10 mouse cellular contexts compared by ENCODE assay signal in the genomic region with DNA sequence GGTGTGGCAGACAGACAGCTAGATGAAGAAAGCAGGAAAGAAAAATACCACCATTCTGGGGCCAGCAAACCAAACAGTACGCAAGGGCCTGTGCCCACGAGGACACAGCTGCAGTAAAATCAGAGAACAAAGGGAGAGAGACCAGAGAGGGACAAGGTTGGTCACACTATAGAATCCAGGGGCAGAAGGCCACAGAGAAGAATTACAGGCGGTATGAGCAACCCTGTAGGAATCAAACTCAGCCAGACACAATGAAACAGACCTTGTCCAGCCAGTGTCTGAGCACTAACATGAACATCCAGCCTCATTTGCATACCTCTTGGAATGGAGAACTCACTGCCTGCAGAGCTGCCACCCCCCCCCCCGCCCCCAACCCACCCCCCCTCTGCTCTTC. TPM values are rescaled to one million over a fixed set of nuclear protein-coding genes. Genes with fewer than 3 reads are reported as not detected.
DNase-seq lines count a peak whose midpoint lies in the region; ATAC-seq and TF ChIP-seq lines count a peak whose summit lies in the region.
"Had no signal": no experiment of that assay in that cellular context is flagged by ENCODE, and none has a peak within 500 bp of the region (broad histone marks: within the 10 kb centered on the region; RNA-seq: fewer than 3 reads in every experiment).

No protein-coding gene starts in this region.

- H3K27me3 ChIP-seq in lung, postnatal 0 days (replicated peaks; ENCODE audit: insufficient read depth, low read length): 0 out of 2 replicates have a peak, but pooled peaks cover under 1% of the 10 kb centered on the region
- no peaks in the 10 kb centered on the region for H3K27me3 ChIP-seq in hindbrain, embryonic 11.5 days (ENCODE audit: control insufficient read depth, insufficient read depth, low read length)
- peaks cover 4% of the 10 kb centered on the region; the same call in 1 of the 2 replicates for H3K27me3 ChIP-seq in liver, postnatal 0 days (ENCODE audit: insufficient read depth, low read length)
- H3K27me3 ChIP-seq in stomach, embryonic 16.5 days (ENCODE audit: control insufficient read depth, insufficient read depth, low read length): peaks cover 5% of the 10 kb centered on the region

- no peak for DNase-seq in lung, postnatal 0 days (ENCODE audit: low spot score)
- no peak for DNase-seq in lung, postnatal 4 days
- DNase-seq in hindbrain, embryonic 11.5 days (ENCODE audit: low spot score): peak; percentile 49
- DNase-seq in liver, postnatal 0 days: no peak
- no peak for DNase-seq in layer of hippocampus, postnatal 25 days (ENCODE audit: extremely low spot score in 1 of 2, low spot score in 1 of 2)
- DNase-seq in urinary bladder, postnatal 25 days (ENCODE audit: low spot score): no peak
- DNase-seq in frontal cortex, postnatal 25 days (ENCODE audit: low spot score in 2 of 2): no peak

- WGBS in lung, postnatal 0 days: 41% methylated on average over 3 of the region's 4 CpGs
- 5% methylated on average over 3 of the region's 4 CpGs for WGBS in hindbrain, embryonic 11.5 days
- WGBS in liver, postnatal 0 days (ENCODE audit: insufficient replicate concordance): 38% methylated on average over 4 of the region's 4 CpGs
- 38% methylated on average over 4 of the region's 4 CpGs for WGBS in stomach, embryonic 16.5 days

- H3K9me3 ChIP-seq in lung, postnatal 0 days (ENCODE audit: low read length): no peaks in the 10 kb centered on the region
- H3K9me3 ChIP-seq in hindbrain, embryonic 11.5 days (ENCODE audit: control insufficient read depth, low read length): no peaks in the 10 kb centered on the region
- no peaks in the 10 kb centered on the region for H3K9me3 ChIP-seq in liver, postnatal 0 days (ENCODE audit: low read length)
- no peaks in the 10 kb centered on the region for H3K9me3 ChIP-seq in stomach, embryonic 16.5 days (replicated peaks; ENCODE audit: control insufficient read depth, low read length)

- no peak for TF ChIP-seq EP300 in lung, postnatal 0 days (IDR thresholded peaks at IDR 0.05)
- no peak for TF ChIP-seq EP300 in liver, postnatal 0 days (IDR thresholded peaks at IDR 0.05; ENCODE audit: low read depth)

- H3K27ac ChIP-seq in lung, postnatal 0 days (ENCODE audit: low read length): no peak overlapping the region
- H3K27ac ChIP-seq in hindbrain, embryonic 11.5 days (ENCODE audit: low read depth, low read length): peak overlapping the region; percentile 95
- H3K27ac ChIP-seq in liver, postnatal 0 days (ENCODE audit: low read depth): no peak overlapping the region
- H3K27ac ChIP-seq in stomach, embryonic 16.5 days (ENCODE audit: low read length): peak overlapping the region; percentile 49

- H3K4me1 ChIP-seq in lung, postnatal 0 days (ENCODE audit: insufficient read depth, low read depth, low read length): peaks cover 5% of the 10 kb centered on the region; the same call in 1 of the 2 replicates
- H3K4me1 ChIP-seq in hindbrain, embryonic 11.5 days (replicated peaks; ENCODE audit: control insufficient read depth, insufficient read depth, low read length): peaks cover 10% of the 10 kb centered on the region; the same call in 1 of the 2 replicates
- peaks cover 3% of the 10 kb centered on the region; the same call in 1 of the 2 replicates for H3K4me1 ChIP-seq in liver, postnatal 0 days (ENCODE audit: insufficient read depth)
- H3K4me1 ChIP-seq in stomach, embryonic 16.5 days (ENCODE audit: control insufficient read depth, insufficient read depth, low read length): peaks cover 14% of the 10 kb centered on the region

- no peak for TF ChIP-seq CTCF in lung, postnatal 0 days (IDR thresholded peaks at IDR 0.05)
- no peak for TF ChIP-seq CTCF in liver, postnatal 0 days (IDR thresholded peaks at IDR 0.05; ENCODE audit: low read depth)

- peak overlapping the region; percentile 59 for H3K4me2 ChIP-seq in lung, postnatal 0 days (replicated peaks; ENCODE audit: low read depth, low read length)
- H3K4me2 ChIP-seq in hindbrain, embryonic 11.5 days (replicated peaks; ENCODE audit: low read depth, low read length): peak overlapping the region; percentile 34
- peak overlapping the region; percentile 62 for H3K4me2 ChIP-seq in liver, postnatal 0 days (ENCODE audit: low read depth, low read length)
- peak overlapping the region; percentile 68 for H3K4me2 ChIP-seq in stomach, embryonic 16.5 days (ENCODE audit: low read depth, low read length)

- H3K36me3 ChIP-seq in lung, postnatal 0 days (ENCODE audit: insufficient read depth, low read length): no peaks in the 10 kb centered on the region
- H3K36me3 ChIP-seq in hindbrain, embryonic 11.5 days (ENCODE audit: control insufficient read depth, insufficient read depth, low read length): no peaks in the 10 kb centered on the region
- H3K36me3 ChIP-seq in liver, postnatal 0 days (replicated peaks; ENCODE audit: insufficient read depth, low read length): no peaks in the 10 kb centered on the region
- H3K36me3 ChIP-seq in stomach, embryonic 16.5 days (ENCODE audit: control insufficient read depth, insufficient read depth, low read length): no peaks in the 10 kb centered on the region

- H3K9ac ChIP-seq in lung, postnatal 0 days (replicated peaks; ENCODE audit: low read depth): no peak overlapping the region
- peak overlapping the region; percentile 44 for H3K9ac ChIP-seq in hindbrain, embryonic 11.5 days (ENCODE audit: low read depth, low read length)
- no peak overlapping the region for H3K9ac ChIP-seq in liver, postnatal 0 days (replicated peaks)
- peak overlapping the region; percentile 54; the same call in 1 of the 2 replicates for H3K9ac ChIP-seq in stomach, embryonic 16.5 days (ENCODE audit: low read length)

- ATAC-seq in lung, postnatal 0 days: peak; percentile 16; the same call in 1 of the 2 replicates
- ATAC-seq in hindbrain, embryonic 11.5 days (ENCODE audit: low FRiP score): peak; percentile 51
- ATAC-seq in liver, postnatal 0 days: no peak
- ATAC-seq in stomach, embryonic 16.5 days (ENCODE audit: insufficient read depth, low FRiP score): no peak

- H3K4me3 ChIP-seq in lung, postnatal 0 days (ENCODE audit: low read depth, low read length): no peak overlapping the region
- H3K4me3 ChIP-seq in hindbrain, embryonic 11.5 days (ENCODE audit: low read depth, low read length): no peak overlapping the region
- H3K4me3 ChIP-seq in liver, postnatal 0 days (ENCODE audit: low read depth, low read length): no peak overlapping the region
- H3K4me3 ChIP-seq in stomach, embryonic 16.5 days (replicated peaks; ENCODE audit: low read length): peak overlapping the region; percentile 33

RNA-seq across cellular contexts. Expression of gene Igfbpl1, which starts 7.9 kb away (rescaled TPM):
- polyA plus RNA-seq in lung, postnatal 0 days (2015; fragmentation: Nextera tagmentation; extraction: Ambion mirVana): not detected in 2 replicates
- polyA plus RNA-seq in hindbrain, embryonic 11.5 days (2014; fragmentation: Nextera tagmentation; extraction: Ambion mirVana): 71.4 and 83.2 TPM in 2 replicates
- polyA plus RNA-seq in liver, postnatal 0 days (2015; fragmentation: Nextera tagmentation; extraction: Ambion mirVana): not detected in 2 replicates
- polyA plus RNA-seq in stomach, embryonic 16.5 days (2015; fragmentation: Nextera tagmentation; extraction: Ambion mirVana): 0.40 and 0.46 TPM in 2 replicates
- 10 to 100 TPM; 12.5 to 14.5 TPM for total RNA-seq in layer of hippocampus, postnatal 25 days (2021)
- total RNA-seq: liver, adult 2 months had no signal
- polyA plus RNA-seq: liver, adult 2 months had no signal

RNA-seq across cellular contexts. Expression of gene Aldh1b1, which starts 20.0 kb away (rescaled TPM):
- 3.7 and 5.5 TPM in 2 replicates for polyA plus RNA-seq in lung, postnatal 0 days (2015; fragmentation: Nextera tagmentation; extraction: Ambion mirVana)
- 4.5 and 6.0 TPM in 2 replicates for polyA plus RNA-seq in hindbrain, embryonic 11.5 days (2014; fragmentation: Nextera tagmentation; extraction: Ambion mirVana)
- polyA plus RNA-seq in liver, postnatal 0 days (2015; fragmentation: Nextera tagmentation; extraction: Ambion mirVana): 91.5 and 96.4 TPM in 2 replicates
- polyA plus RNA-seq in stomach, embryonic 16.5 days (2015; fragmentation: Nextera tagmentation; extraction: Ambion mirVana): 77.6 and 95.3 TPM in 2 replicates
- 1 to 10 TPM; 9.2 to 9.9 TPM for total RNA-seq in layer of hippocampus, postnatal 25 days (2021)

RNA-seq across cellular contexts. Expression of gene Stra6l, which starts 29.7 kb away (rescaled TPM):
- polyA plus RNA-seq in lung, postnatal 0 days (2015; fragmentation: Nextera tagmentation; extraction: Ambion mirVana): 0.05 TPM in 1 of 2 replicates, not detected in the other
- polyA plus RNA-seq in hindbrain, embryonic 11.5 days (2014; fragmentation: Nextera tagmentation; extraction: Ambion mirVana): 0.75 and 1.0 TPM in 2 replicates
- 16.9 and 18.9 TPM in 2 replicates for polyA plus RNA-seq in liver, postnatal 0 days (2015; fragmentation: Nextera tagmentation; extraction: Ambion mirVana)
- 0.99 and 1.3 TPM in 2 replicates for polyA plus RNA-seq in stomach, embryonic 16.5 days (2015; fragmentation: Nextera tagmentation; extraction: Ambion mirVana)
- not detected for total RNA-seq in layer of hippocampus, postnatal 25 days (2021)
- total RNA-seq: heart, postnatal 36 days had no signal

Comparison
In these comparisons a context has a peak if more than half of its experiments do, and no peak if none do; other contexts are left out.
1. ATAC-seq: peak in lung, postnatal 0 days (single experiment) and hindbrain, embryonic 11.5 days (single experiment); none in liver, postnatal 0 days (single experiment) and stomach, embryonic 16.5 days (single experiment).
2. H3K27ac ChIP-seq: peak in hindbrain, embryonic 11.5 days (single experiment) and stomach, embryonic 16.5 days (single experiment); none in lung, postnatal 0 days (single experiment) and liver, postnatal 0 days (single experiment).
3. H3K9ac ChIP-seq: peak in hindbrain, embryonic 11.5 days (single experiment) and stomach, embryonic 16.5 days (single experiment); none in lung, postnatal 0 days (single experiment) and liver, postnatal 0 days (single experiment).
4. RNA of gene Igfbpl1, which starts 7.9 kb away (polyA plus RNA-seq): 71.4 to 83.2 TPM in hindbrain, embryonic 11.5 days; 0.40 to 0.46 TPM in stomach, embryonic 16.5 days, not detected in lung, postnatal 0 days and not detected in liver, postnatal 0 days; every median in the first group is over 10 times any median in the second.
5. RNA of gene Aldh1b1, which starts 20.0 kb away (polyA plus RNA-seq): 77.6 to 95.3 TPM in stomach, embryonic 16.5 days and 91.5 to 96.4 TPM in liver, postnatal 0 days; 4.5 to 6.0 TPM in hindbrain, embryonic 11.5 days and 3.7 to 5.5 TPM in lung, postnatal 0 days; every median in the first group is over 10 times any median in the second.
6. Peak in every context shown above with its lines, with median percentiles within 50 percentile points of each other: H3K4me2 ChIP-seq.